Mouse (Mus musculus): ENCODE data around the gene Psg26. TPM values are rescaled to one million over a fixed set of nuclear protein-coding genes. Genes with fewer than 3 reads are reported as not detected.
"Not testable (repeated sequence)": the region's sequence is repeated elsewhere in the genome, so short reads cannot be mapped to it uniquely, and the experiment has no call there.

The Psg26 gene
- total RNA-seq (2021), result not detected
- long read RNA-seq, experiment 1, result 0 reads
- long read RNA-seq, experiment 2, result 0 reads

GRCm38 (mm10) chr7:18484077-18484476 lies at the start of gene Psg26:
Psg26 (minus strand) TSS chr7:18484177.
- DNase-seq, result no peak
- intact Hi-C loops (cut with DNase I; ENCODE audit: low total_unique reads), result no loop called here

- intact Hi-C loops (cut with DNase I; ENCODE audit: low total_unique reads), result no loop called here
- no peak for DNase-seq
These were observed 49.4 kb upstream of the Psg26 start for GRCm38 (mm10) chr7:18533420-18533819.

GRCm38 (mm10) chr7:18532169-18532568 lies 48.2 kb upstream of the Psg26 start, which contains the start of gene Psg25:
Psg25 (minus strand) TSS chr7:18532269.
- no peak for DNase-seq
- intact Hi-C loops (cut with DNase I; ENCODE audit: low total_unique reads), result no loop called here

GRCm38 (mm10) chr7:18524668-18525067 lies 40.7 kb upstream of the Psg26 start:
- DNase-seq, result no peak
- intact Hi-C loops (cut with DNase I; ENCODE audit: low total_unique reads), result no loop called here

- DNase-seq, result not testable (repeated sequence)
These were observed 28.9 kb upstream of the Psg26 start for GRCm38 (mm10) chr7:18512848-18513247.

GRCm38 (mm10) chr7:18512417-18512816 lies 28.4 kb upstream of the Psg26 start:
- intact Hi-C loops (cut with DNase I; ENCODE audit: low total_unique reads); DNase-seq: not testable (repeated sequence)

More at GRCm38 (mm10) chr7:18512848-18513247, 28.9 kb upstream of the Psg26 start:
- intact Hi-C loops (cut with DNase I; ENCODE audit: low total_unique reads), result not testable (repeated sequence)

- intact Hi-C loops (cut with DNase I; ENCODE audit: low total_unique reads), result no loop called here
These were observed 27.5 kb upstream of the Psg26 start for GRCm38 (mm10) chr7:18511479-18511878.

GRCm38 (mm10) chr7:18431941-18432340 lies 52.0 kb downstream of the Psg26 start, which contains the start of gene Psg28:
Psg28 (minus strand) TSS chr7:18432041.
- DNase-seq; intact Hi-C loops (cut with DNase I; ENCODE audit: low total_unique reads): not testable (repeated sequence)

More at GRCm38 (mm10) chr7:18511479-18511878, 27.5 kb upstream of the Psg26 start:
- DNase-seq, result no peak

Other genes with a start within 250 kb of the Psg26 start
- gene Mill1, start 238.8 kb downstream of the Psg26 start, total RNA-seq (2021), result not detected
- gene Psg18, start 129.2 kb downstream of the Psg26 start, total RNA-seq (2021), result not detected
- not detected for gene Psg28, start 52.1 kb downstream of the Psg26 start, total RNA-seq (2021)
- gene Psg25, start 48.1 kb upstream of the Psg26 start, total RNA-seq (2021), result not detected
- gene Psg27, start 83.1 kb upstream of the Psg26 start, total RNA-seq (2021), result not detected
- gene Psg23, start 132.3 kb upstream of the Psg26 start, total RNA-seq (2021), result not detected
- not detected for gene Psg21, start 172.5 kb upstream of the Psg26 start, total RNA-seq (2021)
- not detected for gene Psg20, start 202.0 kb upstream of the Psg26 start, total RNA-seq (2021)
- gene Psg22, start 233.9 kb upstream of the Psg26 start, total RNA-seq (2021), result not detected

Measured in gastrocnemius, postnatal 14 days (tissue).